Mouse (Mus musculus) adrenal gland, postnatal 36 days (tissue): Measurements from ENCODE around the gene Dynlrb2. TPM values are rescaled to one million over a fixed set of nuclear protein-coding genes. Genes with fewer than 3 reads are reported as not detected.

Experiments used
- DNase-seq, 2 experiments: peaks; one replicate each; pipeline ENCODE4 v3.0.0; 2021; ENCODE audit warnings: mixed read lengths in 1 of 2
- long read RNA-seq, 2 experiments: library from polyadenylated mRNA; stranded (forward); transcript quantifications; one replicate each; pipeline ENCODE4 v2.0.0; 2021; ENCODE audit warnings: borderline sequencing depth in 2 of 2
- total RNA-seq, 2 experiments: library from RNA; stranded (reverse); gene quantifications; 2 replicates each; pipeline ENCODE4 v1.2.3; 2021

The Dynlrb2 gene
- total RNA-seq = not detected
- long read RNA-seq, experiment 1 = 0 reads
- long read RNA-seq, experiment 2 = 0 reads

- peak; percentile 89 to 94 for DNase-seq
These were observed at the start of gene Dynlrb2 for GRCm38 (mm10) chr8:116504477-116505120. Gene Dynlrb2, plus strand, starts transcription at chr8:116504974.

DNA sequence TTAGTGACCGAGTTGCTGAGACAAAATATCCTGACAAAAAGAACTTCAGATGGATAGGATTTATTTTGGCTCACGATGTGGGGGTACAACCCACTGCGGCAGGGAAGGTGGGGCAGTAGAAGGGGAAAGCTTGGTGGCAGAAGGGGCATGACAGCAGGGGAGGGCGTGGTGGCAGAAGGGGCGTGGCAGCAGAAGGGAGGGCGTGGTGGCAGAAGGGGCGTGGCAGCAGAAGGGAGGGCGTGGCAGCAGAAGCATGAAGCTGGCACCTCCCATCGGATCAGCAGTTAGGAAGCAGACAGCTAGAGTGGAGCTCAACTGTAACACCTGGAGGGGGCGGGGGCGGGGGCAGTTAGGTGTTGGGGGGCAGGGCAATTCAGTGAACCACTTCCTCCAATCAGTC lies 46.2 kb upstream of the Dynlrb2 start:
- no peak for DNase-seq

GRCm38 (mm10) chr8:116461472-116461871 lies 43.3 kb upstream of the Dynlrb2 start:
- no peak for DNase-seq

GRCm38 (mm10) chr8:116466586-116466985 lies 38.2 kb upstream of the Dynlrb2 start:
- DNase-seq = no peak

DNA sequence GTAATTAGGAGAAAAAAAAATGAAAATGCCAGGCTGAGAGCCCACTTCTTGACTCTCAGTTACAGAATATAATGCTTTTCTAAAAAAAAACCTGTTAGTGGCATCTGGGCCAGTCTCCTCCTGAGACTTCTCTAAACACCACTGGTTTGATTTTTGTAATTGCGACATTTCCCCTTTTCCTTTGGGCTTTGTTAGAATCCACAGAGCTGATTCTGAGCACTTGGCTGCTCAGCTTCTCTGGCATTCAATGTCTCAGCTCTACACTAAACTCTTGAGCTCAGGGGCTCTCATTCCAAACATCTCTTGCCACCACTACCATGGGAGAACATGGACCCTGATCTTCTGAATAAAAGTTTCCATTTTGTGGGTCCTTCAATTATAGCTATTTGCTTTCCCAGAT lies 37.7 kb upstream of the Dynlrb2 start:
- no peak for DNase-seq

GRCm38 (mm10) chr8:116477941-116478340 lies 26.8 kb upstream of the Dynlrb2 start:
- DNase-seq = no peak

DNA sequence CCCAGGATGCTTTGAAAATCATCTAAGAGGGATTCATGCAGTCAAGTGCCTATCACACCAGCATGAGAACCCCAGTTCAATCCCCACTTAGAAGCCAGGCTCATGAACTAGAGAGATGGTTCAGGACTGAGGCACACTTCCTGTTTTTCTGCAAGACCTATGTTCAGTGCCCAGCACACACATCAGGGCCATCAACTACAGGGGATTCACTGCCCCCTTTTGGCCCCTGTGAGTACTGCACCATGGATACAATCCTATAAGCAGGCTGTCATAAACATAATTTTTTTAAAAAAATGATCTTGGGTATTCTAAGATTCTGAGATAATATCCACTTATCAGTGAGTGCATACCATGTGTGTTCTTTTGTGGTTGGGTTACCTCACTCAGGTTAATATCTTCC lies 26.1 kb upstream of the Dynlrb2 start:
- no peak for DNase-seq

DNA sequence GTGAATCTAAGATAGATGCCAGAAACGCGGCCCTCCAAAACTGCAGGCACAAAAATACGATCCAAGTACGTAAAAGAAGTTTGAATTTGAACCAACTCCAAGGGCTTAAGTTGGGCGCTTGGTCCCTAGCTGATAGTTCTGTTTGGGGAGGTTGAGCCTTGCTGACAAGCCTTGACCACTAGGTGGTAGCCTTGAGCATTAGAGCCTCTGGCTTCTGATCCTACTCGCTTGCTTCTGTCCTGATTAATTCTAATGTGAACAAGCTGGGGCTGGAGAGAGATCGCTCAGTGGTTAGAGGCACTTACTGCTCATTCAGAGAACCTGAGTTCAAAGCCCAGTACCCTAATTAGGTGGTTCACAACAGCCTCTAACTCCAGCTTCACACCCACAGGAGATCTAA lies 23.9 kb upstream of the Dynlrb2 start:
- peak; percentile 38 to 73 for DNase-seq

- no peak for DNase-seq
These were observed 22.0 kb upstream of the Dynlrb2 start for GRCm38 (mm10) chr8:116482738-116483137.

DNA sequence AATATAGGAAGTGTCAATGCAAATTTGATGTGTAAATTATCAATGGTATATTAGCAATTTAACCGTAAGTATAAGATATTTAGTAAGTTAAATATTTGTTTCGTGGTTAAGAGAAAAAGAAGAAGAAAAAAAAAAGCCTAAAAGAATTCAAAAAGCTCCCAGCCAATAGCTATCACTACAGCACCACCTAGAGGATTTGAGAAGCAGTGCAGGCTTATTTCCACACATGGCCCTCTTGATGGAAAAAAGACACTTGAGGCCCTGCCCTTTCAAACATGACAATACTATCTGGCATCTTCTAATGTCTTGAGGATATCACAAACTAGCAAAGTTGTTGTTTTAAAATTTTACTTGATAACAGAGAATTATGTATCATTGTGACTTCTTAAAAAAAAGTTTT lies 20.7 kb upstream of the Dynlrb2 start:
- peak in 1 of 2 experiments; percentile 24 for DNase-seq

GRCm38 (mm10) chr8:116488546-116488945 lies 16.2 kb upstream of the Dynlrb2 start:
- DNase-seq = no peak

- DNase-seq = no peak
These were observed 4.5 kb upstream of the Dynlrb2 start for GRCm38 (mm10) chr8:116500057-116500809.

DNA sequence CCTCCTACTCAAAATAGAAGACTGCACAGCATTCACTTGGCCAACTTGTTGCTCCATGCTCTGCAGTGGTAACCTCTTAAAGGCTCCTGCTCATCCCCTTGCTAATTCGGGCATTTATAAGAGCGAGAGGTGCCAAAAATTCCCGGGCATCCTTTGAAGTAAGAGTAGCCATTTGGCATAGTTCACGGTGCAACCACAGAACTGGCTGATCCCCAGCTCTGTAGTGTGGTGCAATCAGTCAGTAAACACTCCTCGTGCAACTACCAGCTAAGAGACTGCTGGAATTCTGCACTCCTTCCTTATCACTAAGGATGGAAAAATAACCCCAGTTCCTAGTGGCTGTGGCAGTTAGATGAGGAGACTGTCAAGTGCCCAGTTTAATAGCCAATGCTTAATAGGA lies 3.9 kb downstream of the Dynlrb2 start:
- DNase-seq = peak; percentile 38 to 44

- DNase-seq = no peak
These were observed 4.5 kb downstream of the Dynlrb2 start for GRCm38 (mm10) chr8:116509247-116509646.

DNA sequence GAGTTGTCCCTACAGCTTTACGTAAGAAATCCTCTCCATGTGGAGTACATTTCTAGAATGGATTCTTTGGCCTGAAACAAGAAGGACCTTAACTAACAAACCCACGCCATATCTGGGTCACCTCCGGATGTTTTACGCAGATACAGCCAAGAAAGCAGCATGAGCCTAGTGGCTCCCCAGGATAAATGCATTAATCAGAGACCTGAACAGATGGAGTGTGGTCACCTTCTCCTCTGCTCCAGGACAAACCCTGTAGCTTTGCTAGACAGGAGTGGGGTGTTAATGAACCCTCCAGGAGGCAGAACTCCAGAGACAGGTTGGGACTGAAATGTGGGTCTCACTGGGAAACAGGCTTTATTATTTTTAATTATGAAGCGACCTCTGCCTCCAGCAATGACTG lies 14.9 kb downstream of the Dynlrb2 start:
- DNase-seq = no peak

- DNase-seq = no peak
These were observed 16.4 kb downstream of the Dynlrb2 start for GRCm38 (mm10) chr8:116521208-116521607.

DNA sequence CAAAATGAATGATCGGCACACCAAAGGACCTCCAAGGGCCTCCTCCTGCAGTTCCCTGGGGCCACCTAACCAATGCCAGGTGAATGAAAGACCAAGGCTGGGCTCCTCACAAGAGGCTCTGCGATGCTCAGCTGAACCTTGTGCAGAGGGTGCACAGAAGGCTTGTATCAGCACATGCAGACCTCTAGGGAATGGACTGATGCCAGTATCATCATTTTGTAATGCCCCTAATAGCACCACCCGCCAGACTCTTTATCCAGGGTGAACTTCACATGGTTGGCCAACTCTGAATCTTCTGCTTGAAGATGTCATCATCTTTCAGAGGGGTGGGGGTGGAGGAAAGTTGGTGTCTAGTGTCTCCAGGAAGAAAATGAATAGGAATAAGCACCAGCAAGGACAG lies 16.9 kb downstream of the Dynlrb2 start:
- no peak for DNase-seq

DNA sequence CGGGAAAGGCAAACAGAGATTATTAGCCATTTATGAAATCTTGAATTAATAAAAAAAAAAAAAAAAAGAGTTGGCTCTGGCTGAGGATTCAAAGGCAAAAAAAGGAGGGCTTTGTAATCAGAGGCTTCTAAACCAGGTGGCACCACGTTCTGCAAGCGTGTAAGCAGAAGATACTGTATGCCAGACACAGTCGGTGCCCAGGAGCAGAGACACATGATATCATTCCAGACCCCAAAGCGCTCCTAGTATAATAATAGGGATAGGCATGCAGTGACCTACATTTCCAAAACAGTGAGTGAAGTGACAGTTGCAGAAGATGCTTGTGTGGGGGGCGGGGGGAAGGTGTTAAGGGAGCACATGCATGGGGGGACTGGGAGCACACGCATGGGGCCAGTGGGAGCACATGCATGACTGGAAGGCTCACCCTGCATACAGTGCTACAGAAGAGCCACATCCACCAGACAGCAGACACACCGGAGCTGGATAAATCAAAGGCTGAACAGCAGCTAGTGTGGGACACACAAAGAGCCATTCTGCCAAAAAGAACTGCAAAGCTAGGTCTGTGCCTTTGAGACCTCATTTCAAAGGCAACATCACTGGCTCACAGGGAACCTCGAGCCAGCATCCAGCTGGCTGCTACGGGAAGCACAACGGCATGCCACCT lies 17.5 kb downstream of the Dynlrb2 start:
- no peak for DNase-seq

GRCm38 (mm10) chr8:116524915-116525314 lies 20.1 kb downstream of the Dynlrb2 start:
- no peak for DNase-seq

DNA sequence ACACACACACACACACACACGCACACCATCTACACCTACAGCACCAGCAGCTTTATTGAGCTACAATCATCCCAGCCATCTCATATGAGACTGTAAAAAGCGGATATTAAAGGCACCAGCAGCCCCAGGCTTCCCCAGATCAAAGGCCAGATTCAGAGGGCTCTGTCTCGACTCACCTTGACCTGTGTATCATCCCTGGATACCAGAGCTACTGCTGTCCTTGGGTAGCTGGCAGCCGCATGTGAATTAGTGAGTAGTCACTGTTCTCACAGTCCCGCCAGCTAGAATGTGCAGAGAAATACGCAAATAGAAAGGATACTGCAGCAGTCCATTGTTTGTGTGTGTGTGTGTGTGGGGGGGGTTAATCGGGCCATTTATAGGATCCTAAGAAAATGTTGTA lies 24.0 kb downstream of the Dynlrb2 start:
- peak; percentile 36 to 49 for DNase-seq

GRCm38 (mm10) chr8:116533081-116533480 lies 28.3 kb downstream of the Dynlrb2 start:
- no peak for DNase-seq

DNA sequence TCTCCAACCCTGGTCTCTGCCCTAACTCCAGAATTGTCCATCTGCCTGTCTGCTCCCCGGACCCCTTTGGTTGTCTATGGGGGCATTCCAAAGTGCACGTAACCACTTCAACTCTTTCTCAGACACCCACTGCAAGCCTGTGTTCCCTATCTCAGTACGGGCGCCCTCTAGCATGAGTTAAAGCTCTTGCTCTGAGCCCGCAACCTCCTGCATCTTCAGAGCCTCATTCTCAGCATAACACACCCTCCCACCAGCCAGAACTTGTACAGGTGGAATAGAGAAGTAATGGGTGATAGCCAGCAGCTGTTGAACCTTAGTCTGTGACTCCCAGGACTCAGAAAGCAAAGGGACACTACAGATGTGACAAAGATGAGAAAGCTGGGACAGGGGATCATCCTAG lies 32.0 kb downstream of the Dynlrb2 start:
- DNase-seq = no peak

- DNase-seq = no peak
These were observed 34.0 kb downstream of the Dynlrb2 start for GRCm38 (mm10) chr8:116538763-116539162.
